Mouse (Mus musculus) cerebellum, adult 9-11 months (tissue): Measurements from ENCODE around the gene Ucp1.

Source experiments
- DNase-seq: peaks from one replicate; pipeline ENCODE4 v3.0.0; 2022

Gene Ucp1

DNA sequence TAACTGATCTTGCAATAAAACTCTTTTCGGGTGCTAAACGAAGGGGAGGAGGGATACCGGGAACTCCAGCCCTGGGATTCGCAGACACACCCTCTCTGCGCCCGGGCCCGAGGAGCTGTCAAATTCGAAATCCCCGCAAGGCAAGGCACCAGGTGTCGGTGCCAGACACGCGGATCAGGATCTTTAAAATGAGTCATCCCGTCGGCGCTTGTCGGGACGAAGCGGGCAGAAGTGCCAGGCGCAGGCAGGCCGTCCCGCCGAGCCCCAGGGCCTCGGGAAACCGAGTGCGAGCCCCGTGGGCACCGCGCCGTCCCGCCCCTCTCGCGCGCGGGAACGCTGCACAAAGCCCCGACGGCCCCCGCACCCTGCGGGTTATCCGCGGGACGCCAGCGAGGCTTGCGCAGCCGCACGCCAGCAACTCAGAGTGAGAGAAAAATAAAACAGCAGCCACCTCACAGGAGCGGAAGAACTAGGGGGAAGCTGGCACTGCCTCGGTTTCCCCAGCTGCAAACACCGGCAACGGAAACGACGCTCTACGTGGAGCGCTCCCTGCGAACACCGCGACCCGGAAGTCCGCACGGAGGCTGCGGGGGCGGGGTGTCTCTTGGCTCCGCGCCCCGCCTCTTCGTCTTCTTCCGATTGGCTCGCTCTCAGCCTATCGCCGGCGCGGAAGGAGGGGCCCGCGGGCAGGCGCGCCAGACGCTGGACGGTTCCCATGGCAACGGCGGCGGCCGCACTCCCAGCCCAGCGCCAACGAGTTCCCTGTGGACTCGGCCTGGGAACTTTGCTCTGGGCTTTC lies 41.9 kb downstream of the Ucp1 start, which contains the start of gene Elmod2:
Gene Elmod2, minus strand, starts transcription at position 588 of the 799 bp plus-strand sequence.
- DNase-seq, result peak; percentile 96

DNA sequence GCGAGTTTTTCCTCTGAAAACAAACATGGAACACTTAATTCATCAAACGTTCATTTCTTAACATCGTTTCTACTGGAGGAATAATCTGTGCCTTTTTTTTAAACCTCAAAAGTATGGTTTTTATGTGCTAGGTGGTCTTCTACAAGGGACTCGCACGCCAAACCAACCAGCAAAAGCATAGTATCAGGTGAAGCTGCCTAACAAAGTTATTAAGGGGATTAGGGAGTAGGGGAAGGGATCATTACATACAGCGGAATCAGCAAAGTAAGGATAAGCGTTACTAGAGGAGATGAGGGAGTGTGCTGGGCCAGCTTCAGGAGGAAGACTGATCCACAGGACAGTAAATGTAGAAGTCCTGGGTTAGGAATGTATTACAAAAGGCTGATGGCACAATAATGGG lies 42.7 kb downstream of the Ucp1 start:
- DNase-seq, result no peak

DNA sequence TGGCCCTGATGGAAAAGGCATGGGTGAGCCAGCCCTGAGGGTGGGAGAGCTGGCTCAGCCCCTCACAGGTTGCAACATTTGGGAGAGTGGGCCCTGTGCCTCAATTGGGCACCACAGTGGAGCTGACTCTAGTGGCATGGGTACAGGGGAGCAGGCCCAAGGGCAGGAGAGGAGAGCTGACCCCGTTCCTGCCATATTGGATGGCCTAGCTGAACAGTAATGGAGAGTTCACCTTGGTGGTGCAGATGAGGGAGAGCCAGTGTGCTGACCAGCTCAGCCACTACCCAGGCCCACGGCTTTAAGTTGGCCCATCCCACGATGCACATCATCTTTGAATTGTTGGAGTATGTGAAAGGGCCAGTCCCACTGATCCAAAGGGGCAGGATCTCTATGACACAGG lies 51.9 kb downstream of the Ucp1 start:
- DNase-seq, result no peak

DNA sequence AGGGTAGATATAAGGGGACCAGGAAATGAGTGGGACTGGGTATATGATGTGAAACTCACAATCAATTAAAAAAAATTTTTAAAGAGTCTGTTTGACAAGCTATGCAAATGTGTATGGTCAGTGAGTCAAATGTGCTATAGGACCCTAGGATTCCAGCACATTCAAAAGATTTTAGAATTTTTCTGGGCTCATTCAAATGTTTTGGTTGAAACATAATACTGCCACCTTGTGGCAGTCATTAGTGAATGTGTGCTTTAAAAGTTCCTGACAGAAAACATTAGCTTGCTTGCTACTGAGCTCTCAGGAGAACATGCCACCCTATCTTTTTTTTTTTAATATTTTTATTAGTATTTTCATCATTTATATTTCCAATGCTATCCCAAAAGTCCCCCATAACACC lies 52.5 kb downstream of the Ucp1 start:
- no peak for DNase-seq
